Mouse (Mus musculus): ENCODE data around the gene Hs1bp3. TPM values are rescaled to one million over a fixed set of nuclear protein-coding genes. Genes with fewer than 3 reads are reported as not detected.

The Hs1bp3 gene
- polyA plus RNA-seq, 1 experiment from 2014 or later: 13.2 TPM

DNA sequence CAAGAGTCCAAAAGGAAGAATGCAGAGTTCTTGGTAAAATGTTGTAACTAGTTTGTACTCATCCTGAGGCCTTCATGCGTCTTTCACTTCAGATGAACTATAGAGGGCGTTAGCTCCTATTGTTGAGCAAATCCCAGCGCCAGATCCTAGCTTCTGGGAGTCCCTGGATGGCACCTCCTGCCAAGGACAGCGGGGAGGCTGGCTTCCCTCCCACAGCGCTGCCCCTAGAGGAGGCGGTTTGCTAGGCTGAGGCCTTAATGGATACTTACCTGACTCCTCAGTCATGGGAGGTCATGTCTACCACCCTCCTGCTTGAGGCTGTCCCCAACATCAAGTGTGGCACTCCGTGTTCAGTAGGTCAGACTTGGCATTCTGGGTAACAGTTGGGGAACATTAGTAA, 16.0 kb downstream of the Hs1bp3 start:
- H3K27ac ChIP-seq: no peak overlapping the region
- ATAC-seq (ENCODE audit: low FRiP score): no peak
- peaks cover 11% of the 10 kb centered on the region for H3K36me3 ChIP-seq
- 93% methylated on average over 7 of the region's 7 CpGs for WGBS
- no peak overlapping the region for H3K9ac ChIP-seq
- H3K4me1 ChIP-seq: peaks cover 24% of the 10 kb centered on the region
- H3K4me2 ChIP-seq (replicated peaks): no peak overlapping the region
- H3K4me3 ChIP-seq: no peak overlapping the region
- no peaks in the 10 kb centered on the region for H3K27me3 ChIP-seq
- no peaks in the 10 kb centered on the region for H3K9me3 ChIP-seq (replicated peaks)

DNA sequence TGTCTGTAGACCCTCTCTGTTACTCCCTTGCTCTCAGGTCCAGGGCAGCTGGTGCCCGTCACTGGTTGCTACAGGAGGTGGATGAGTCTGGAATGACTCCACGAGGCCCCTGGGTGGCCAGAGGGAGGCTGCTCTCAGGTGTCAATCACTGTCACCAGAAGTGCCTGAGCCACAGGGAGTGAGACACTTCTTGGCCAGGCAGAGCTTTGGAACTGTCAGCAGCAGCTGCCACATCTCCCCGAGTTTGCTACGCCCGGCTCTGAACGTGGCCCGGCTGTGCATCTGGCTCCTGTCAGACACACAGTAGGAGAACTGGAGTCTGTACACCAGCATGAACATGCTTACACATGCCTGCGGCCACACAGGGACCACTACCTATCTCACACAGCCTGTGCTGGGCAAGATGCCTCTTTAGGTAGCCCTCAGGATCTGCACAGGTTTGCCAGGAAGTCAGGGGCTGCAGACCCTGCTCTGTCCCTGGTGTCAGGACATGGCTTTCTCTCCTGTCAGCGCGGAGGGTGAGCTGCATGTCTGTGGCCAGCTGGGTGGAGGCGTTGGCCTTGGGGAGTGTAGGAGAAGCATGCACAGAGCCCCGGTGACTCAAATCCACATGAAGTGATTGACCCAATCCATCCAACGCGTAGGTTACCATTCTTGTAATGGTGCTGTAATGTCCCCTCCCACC, 18.4 kb downstream of the Hs1bp3 start:
- 48% methylated on average over 14 of the region's 14 CpGs for WGBS
- H3K4me2 ChIP-seq (replicated peaks): no peak overlapping the region
- no peaks in the 10 kb centered on the region for H3K9me3 ChIP-seq (replicated peaks)
- H3K36me3 ChIP-seq: 0 out of 2 replicates have a peak, but pooled peaks cover 6% of the 10 kb centered on the region
- ATAC-seq (ENCODE audit: low FRiP score): peak; percentile 15
- peak overlapping the region; percentile 40; the same call in 1 of the 2 replicates for H3K27ac ChIP-seq
- H3K27me3 ChIP-seq: no peaks in the 10 kb centered on the region
- no peak overlapping the region; the same call in 1 of the 2 replicates for H3K9ac ChIP-seq
- peaks cover 24% of the 10 kb centered on the region for H3K4me1 ChIP-seq
- no peak overlapping the region for H3K4me3 ChIP-seq

- Histone ChIP-seq H3K9me3 (replicated peaks) (no peaks in the 10 kb centered on the region), H3K27me3 (no peaks in the 10 kb centered on the region), H3K36me3 (0 out of 2 replicates have a peak, but pooled peaks cover 11% of the 10 kb centered on the region), H3K4me2 (replicated peaks) (no peak overlapping the region), H3K9ac (no peak overlapping the region; the same call in 1 of the 2 replicates), H3K27ac (no peak overlapping the region), H3K4me1 (peaks cover 21% of the 10 kb centered on the region), H3K4me3 (no peak overlapping the region)
- peak; percentile 3; the same call in 1 of the 2 replicates for ATAC-seq (ENCODE audit: low FRiP score)
- 62% methylated on average over 5 of the region's 5 CpGs for WGBS
Observed at GRCm38 (mm10) chr12:8332174-8332542, 18.9 kb downstream of the Hs1bp3 start.

- Histone ChIP-seq H3K4me2 (replicated peaks) (no peak overlapping the region), H3K36me3 (0 out of 2 replicates have a peak, but pooled peaks cover 17% of the 10 kb centered on the region), H3K27ac (no peak overlapping the region), H3K9ac (no peak overlapping the region), H3K4me1 (peaks cover 15% of the 10 kb centered on the region), H3K9me3 (replicated peaks) (no peaks in the 10 kb centered on the region), H3K4me3 (no peak overlapping the region), H3K27me3 (no peaks in the 10 kb centered on the region)
- 90% methylated on average over 8 of the region's 8 CpGs for WGBS
- no peak for ATAC-seq (ENCODE audit: low FRiP score)
Observed at GRCm38 (mm10) chr12:8333617-8334016, 20.4 kb downstream of the Hs1bp3 start.

- ATAC-seq (ENCODE audit: low FRiP score): no peak
- Histone ChIP-seq H3K4me2 (replicated peaks) (no peak overlapping the region), H3K4me1 (peaks cover 22% of the 10 kb centered on the region), H3K9ac (no peak overlapping the region), H3K36me3 (0 out of 2 replicates have a peak, but pooled peaks cover 13% of the 10 kb centered on the region), H3K27ac (no peak overlapping the region), H3K4me3 (no peak overlapping the region), H3K9me3 (replicated peaks) (no peaks in the 10 kb centered on the region), H3K27me3 (no peaks in the 10 kb centered on the region)
- WGBS: 93% methylated on average over 4 of the region's 4 CpGs
Observed at GRCm38 (mm10) chr12:8334261-8334660, 21.0 kb downstream of the Hs1bp3 start.

DNA sequence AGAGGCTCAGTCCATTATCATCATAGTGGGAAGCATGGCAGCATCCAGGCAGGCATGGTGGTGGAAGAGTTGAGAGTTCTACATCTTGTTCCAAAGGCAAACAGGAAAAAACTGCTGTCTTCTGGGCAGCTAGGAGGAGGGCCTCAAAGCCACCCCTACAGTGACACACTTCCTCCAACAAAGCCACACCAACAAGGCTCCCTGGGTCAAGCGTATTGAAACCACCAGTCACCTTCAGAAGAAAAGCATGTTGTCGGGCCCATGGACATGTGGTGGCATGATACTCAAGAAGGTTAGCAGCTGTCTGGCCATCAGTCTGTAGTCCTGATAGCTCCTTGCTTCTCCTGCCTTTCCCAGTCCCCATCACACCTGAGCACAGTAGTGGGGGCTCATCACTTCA, 22.3 kb downstream of the Hs1bp3 start:
- H3K27ac ChIP-seq: no peak overlapping the region
- H3K9ac ChIP-seq: no peak overlapping the region
- H3K4me2 ChIP-seq (replicated peaks): no peak overlapping the region
- H3K9me3 ChIP-seq (replicated peaks): no peaks in the 10 kb centered on the region
- WGBS: 100% methylated on average over 2 of the region's 2 CpGs
- H3K4me1 ChIP-seq: peaks cover 34% of the 10 kb centered on the region
- H3K4me3 ChIP-seq: no peak overlapping the region
- H3K36me3 ChIP-seq: 0 out of 2 replicates have a peak, but pooled peaks cover 11% of the 10 kb centered on the region
- H3K27me3 ChIP-seq: no peaks in the 10 kb centered on the region
- ATAC-seq (ENCODE audit: low FRiP score): no peak

GRCm38 (mm10) chr12:8336601-8337285, 23.5 kb downstream of the Hs1bp3 start:
- peaks cover 13% of the 10 kb centered on the region for H3K36me3 ChIP-seq
- H3K9ac ChIP-seq: no peak overlapping the region
- no peak overlapping the region for H3K27ac ChIP-seq
- no peak overlapping the region for H3K4me3 ChIP-seq
- 83% methylated on average over 10 of the region's 10 CpGs for WGBS
- no peak overlapping the region for H3K4me2 ChIP-seq (replicated peaks)
- H3K4me1 ChIP-seq: peaks cover 28% of the 10 kb centered on the region
- no peaks in the 10 kb centered on the region for H3K9me3 ChIP-seq (replicated peaks)
- no peak for ATAC-seq (ENCODE audit: low FRiP score)
- H3K27me3 ChIP-seq: no peaks in the 10 kb centered on the region

DNA sequence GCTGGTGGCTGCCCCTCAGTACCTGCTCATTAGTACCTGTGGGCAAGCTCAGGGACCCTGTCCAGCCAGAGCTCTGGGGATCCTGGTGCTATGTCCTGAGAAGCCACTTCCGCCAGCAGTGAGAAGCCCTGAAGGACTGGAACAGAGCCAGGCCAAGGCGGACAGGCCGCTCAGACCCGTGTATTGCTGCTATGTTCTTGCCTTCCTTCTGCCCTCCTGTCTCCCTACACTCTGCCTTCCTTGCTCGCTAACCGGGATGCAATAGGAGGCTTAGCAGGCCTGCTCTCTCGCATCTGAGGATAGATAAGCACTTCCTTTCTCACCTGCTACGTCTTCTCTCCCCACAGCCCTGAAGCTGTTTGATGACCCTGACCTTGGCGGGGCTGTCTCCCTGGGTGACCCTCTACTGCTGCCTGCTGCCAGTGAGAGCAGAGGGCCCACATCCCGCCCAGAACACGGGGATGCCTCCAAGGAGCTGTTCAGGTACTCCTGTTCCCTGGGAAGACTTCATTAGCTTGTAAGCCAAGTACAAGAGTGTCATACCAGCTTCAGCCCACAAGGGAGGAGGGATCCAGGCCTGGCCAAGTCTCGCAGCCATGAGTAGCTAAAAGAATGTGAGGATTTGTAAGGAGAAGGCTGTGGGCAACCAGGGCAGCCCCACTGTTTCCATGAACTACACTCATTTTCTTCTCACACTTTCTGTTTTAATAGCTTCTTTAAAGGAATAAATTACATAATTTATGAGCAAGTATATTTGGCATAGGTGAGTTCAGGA, 24.2 kb downstream of the Hs1bp3 start:
- no peaks in the 10 kb centered on the region for H3K9me3 ChIP-seq (replicated peaks)
- H3K4me2 ChIP-seq (replicated peaks): no peak overlapping the region
- H3K36me3 ChIP-seq: peaks cover 18% of the 10 kb centered on the region
- H3K4me3 ChIP-seq: no peak overlapping the region
- H3K4me1 ChIP-seq: peaks cover 21% of the 10 kb centered on the region
- no peaks in the 10 kb centered on the region for H3K27me3 ChIP-seq
- no peak for ATAC-seq (ENCODE audit: low FRiP score)
- peak overlapping the region; percentile 18; the same call in 1 of the 2 replicates for H3K9ac ChIP-seq
- peak overlapping the region; percentile 7; the same call in 1 of the 2 replicates for H3K27ac ChIP-seq
- 82% methylated on average over 12 of the region's 12 CpGs for WGBS

GRCm38 (mm10) chr12:8338491-8338890, 25.3 kb downstream of the Hs1bp3 start:
- no peaks in the 10 kb centered on the region for H3K9me3 ChIP-seq (replicated peaks)
- WGBS: 61% methylated on average over 4 of the region's 4 CpGs
- no peaks in the 10 kb centered on the region for H3K27me3 ChIP-seq
- no peak overlapping the region for H3K4me3 ChIP-seq
- ATAC-seq (ENCODE audit: low FRiP score): peak; percentile 38; the same call in 1 of the 2 replicates
- H3K4me2 ChIP-seq (replicated peaks): no peak overlapping the region
- H3K27ac ChIP-seq: 0 out of 2 replicates have a peak overlapping the region, but pooled peaks have one; percentile 49
- H3K36me3 ChIP-seq: peaks cover 18% of the 10 kb centered on the region
- peaks cover 21% of the 10 kb centered on the region for H3K4me1 ChIP-seq
- H3K9ac ChIP-seq: no peak overlapping the region

DNA sequence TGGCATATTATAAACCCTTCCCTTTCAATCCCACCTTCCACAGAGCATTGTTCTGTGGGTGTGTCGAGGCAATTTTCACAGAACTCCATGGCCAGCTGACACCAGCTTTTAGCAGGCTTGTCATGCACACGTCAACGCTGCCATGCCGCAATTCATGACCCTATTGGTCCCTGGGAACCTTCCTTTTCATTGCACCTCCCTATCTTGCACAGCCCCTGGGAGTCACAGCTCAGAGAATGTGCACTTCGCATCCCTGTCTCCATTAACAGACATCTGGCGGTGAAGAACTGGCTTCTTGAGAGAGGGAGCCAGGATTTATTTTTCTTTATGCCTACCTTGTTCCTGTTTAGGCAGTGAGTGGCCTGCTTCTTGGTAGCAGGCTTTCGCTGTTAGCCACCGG, 25.7 kb downstream of the Hs1bp3 start:
- 0 out of 2 replicates have a peak, but pooled peaks have one; percentile 39 for ATAC-seq (ENCODE audit: low FRiP score)
- 58% methylated on average over 8 of the region's 8 CpGs for WGBS
- H3K27ac ChIP-seq: peak overlapping the region; percentile 49; the same call in 1 of the 2 replicates

DNA sequence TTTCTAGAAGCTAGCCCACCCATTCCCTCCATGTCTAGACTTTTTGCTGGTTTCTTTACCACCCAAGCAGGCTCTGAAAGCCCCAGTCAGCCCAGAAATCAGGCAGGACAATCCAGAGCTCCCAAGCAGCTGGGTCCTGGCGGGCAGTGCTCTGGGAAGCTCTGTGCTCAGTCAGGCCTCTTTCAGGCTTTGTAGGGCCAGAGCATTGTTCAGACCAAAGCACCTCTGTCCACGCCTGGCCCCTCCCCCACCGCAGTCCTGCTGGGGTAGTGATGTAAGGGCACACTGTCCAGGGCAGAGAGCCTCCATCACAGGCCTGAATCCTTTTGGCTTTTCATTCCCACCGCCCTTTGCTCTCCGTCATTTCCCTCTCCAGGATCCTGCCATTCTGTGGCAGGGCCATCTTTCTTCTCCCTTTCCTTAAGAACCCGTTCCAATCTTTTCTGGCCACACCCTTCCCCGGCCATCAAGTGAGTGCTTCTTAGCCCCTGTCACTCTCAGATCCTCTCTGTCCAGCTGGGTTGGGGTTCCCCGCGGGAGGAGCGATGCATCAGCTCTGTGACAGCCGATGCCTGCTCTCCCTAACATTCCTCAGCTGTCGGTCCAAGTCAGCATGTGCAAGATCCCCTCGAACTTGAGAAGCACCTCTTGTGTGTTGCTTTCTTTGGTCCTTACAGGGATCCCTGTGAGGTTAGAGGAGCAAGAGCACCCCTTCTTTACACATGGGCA, 26.5 kb downstream of the Hs1bp3 start:
- ATAC-seq (ENCODE audit: low FRiP score): peak; percentile 49
- Histone ChIP-seq H3K4me1 (peaks cover 21% of the 10 kb centered on the region), H3K9ac (0 out of 2 replicates have a peak overlapping the region, but pooled peaks have one; percentile 37), H3K36me3 (peaks cover 18% of the 10 kb centered on the region), H3K4me2 (replicated peaks) (no peak overlapping the region), H3K27ac (peak overlapping the region; percentile 49; the same call in 1 of the 2 replicates), H3K4me3 (no peak overlapping the region), H3K27me3 (no peaks in the 10 kb centered on the region), H3K9me3 (replicated peaks) (no peaks in the 10 kb centered on the region)
- 23% methylated on average over 13 of the region's 13 CpGs for WGBS

More for the DNA sequence above, 25.7 kb downstream of the Hs1bp3 start:
- Histone ChIP-seq H3K36me3 (peaks cover 18% of the 10 kb centered on the region), H3K27me3 (no peaks in the 10 kb centered on the region), H3K4me3 (no peak overlapping the region), H3K4me1 (peaks cover 21% of the 10 kb centered on the region), H3K9ac (0 out of 2 replicates have a peak overlapping the region, but pooled peaks have one; percentile 37), H3K4me2 (replicated peaks) (no peak overlapping the region), H3K9me3 (replicated peaks) (no peaks in the 10 kb centered on the region)
